Mouse (Mus musculus) c-Kit-positive CD71-positive TER-119-positive erythroid progenitor cells, embryonic 14.5 days (primary cell): ENCODE measurements around the gene Traf3.
A peak's percentile ranks its signal among the peaks of the same experiment; 100 is the strongest.

Experiments used
- DNase-seq: peaks from one replicate; pipeline ENCODE4 v3.0.0-alpha.2; 2013; ENCODE audit warnings: low spot score

Traf3 gene

DNA sequence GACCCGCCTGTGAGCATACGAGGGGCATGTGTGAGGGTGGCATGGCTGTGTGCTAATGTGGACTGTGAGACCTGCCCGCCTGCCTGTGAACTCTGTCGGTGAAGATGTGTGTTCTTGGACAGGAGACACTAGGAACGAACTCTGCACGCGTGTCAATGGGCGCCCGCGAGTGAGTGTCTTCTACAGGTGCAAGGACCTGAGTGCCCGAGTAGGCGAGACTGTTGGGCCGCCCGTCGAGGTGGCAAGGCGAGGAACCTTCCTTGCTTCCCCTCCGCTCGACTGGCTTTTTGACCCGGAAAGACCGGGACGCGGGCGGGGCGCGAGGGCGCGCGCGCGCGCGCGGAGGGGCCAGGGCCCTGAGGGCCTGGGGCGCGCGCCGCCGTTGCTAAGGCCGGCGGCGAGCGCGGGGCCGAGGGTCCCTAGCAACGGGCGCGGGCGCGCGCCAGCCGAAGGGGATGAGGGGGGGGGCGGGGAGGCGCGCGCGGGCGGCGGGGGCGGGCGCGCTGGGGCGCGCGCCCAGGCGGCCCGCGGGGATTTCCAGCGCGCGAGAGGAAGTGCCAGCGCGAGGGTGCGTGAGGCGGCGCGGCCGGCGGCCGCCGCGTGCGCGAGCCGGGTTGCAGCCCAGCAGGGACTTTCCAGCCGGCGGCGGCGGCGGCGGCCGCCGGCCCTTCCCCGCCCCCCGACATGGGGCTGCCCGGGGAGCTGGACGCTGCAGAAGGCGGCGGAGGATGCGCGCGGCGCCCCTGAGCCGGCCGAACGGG, at the start of gene Traf3:
Traf3 (plus strand) TSS at position 540 of the 761 bp plus-strand sequence.
- DNase-seq = peak; percentile 59

DNA sequence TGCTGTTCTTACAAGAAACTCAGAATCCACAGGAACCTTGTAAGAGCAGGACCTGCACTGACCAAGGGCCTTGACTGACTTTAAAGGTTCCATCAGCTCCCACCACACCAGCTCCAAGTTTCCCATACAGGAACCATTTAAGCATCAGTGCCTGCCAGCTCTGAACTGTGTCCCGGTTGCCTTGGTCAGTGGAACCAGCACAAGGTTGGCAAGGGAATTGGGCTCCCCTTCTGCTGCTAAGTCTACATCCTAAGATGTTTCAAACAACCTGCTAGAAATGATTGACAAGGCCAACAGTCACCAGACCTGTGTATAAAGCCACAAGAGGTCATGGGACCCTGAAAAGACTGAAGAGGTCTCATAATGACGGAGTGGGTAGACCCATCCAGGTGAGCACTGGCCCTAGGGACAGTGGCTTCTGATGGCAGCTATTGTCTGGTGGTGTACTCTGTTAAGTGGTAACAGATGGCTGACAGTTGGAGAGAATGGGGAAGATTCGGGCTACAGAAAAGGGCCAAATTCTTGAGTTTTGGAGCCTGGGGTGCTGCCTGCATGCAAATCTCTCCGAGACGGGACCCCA, 46.6 kb upstream of the Traf3 start:
- DNase-seq = no peak

DNA sequence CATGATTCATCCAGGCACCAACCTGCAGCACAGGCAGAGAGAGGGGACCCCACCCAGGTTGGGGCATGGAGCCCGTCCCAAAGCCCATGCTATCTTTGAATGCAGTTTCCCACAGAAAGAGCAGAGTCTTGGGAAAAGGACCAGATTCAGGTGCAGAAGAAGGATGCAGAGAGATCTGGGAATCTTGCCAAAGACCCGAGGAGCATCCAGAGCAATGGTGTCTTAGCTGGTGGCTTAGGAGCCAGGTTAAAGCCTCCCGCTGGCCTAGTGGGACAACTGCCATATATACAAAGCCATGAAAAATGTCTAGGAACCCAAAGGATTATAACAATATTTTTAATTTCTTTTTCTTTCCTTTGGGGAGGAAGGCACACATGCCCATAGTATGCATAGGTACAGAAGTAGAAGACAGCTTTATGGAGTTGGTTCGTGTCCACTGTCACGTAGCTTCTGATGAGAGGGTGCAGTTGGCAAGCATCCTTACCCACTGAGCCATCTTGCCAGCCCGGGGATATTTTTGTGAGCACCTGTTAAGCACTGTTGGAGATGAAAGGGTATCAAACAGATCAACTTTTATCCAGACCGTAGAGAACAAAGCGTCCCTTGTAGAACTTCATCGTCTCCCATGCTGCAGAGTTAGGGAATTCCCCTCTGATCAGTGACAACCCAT, 45.1 kb upstream of the Traf3 start:
- DNase-seq = no peak

DNA sequence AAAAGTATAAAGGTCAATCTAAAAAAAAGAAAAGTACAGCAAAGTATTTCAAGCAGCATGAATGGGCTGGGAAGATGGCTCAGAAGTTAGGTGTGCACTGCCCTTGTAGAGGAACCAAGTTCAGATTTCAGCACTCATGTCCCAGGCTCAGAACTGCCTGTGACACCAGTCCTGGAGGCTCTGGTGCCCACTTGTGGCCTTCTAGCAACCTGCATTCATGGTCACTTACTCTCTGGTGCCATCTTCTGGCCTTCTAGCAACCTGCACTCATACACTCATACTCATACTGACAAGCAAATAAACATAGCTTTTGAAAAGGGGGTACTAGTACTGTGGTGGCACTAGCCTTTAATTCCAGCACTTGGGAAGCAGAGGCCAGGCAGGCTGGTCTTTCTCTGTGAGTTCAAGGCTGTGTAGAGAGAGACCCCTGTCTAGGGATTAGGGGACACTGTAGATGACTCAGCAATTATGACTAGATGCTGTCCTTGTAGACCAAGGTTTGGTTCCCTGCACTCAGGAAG, 43.8 kb upstream of the Traf3 start:
- DNase-seq = peak; percentile 40

DNA sequence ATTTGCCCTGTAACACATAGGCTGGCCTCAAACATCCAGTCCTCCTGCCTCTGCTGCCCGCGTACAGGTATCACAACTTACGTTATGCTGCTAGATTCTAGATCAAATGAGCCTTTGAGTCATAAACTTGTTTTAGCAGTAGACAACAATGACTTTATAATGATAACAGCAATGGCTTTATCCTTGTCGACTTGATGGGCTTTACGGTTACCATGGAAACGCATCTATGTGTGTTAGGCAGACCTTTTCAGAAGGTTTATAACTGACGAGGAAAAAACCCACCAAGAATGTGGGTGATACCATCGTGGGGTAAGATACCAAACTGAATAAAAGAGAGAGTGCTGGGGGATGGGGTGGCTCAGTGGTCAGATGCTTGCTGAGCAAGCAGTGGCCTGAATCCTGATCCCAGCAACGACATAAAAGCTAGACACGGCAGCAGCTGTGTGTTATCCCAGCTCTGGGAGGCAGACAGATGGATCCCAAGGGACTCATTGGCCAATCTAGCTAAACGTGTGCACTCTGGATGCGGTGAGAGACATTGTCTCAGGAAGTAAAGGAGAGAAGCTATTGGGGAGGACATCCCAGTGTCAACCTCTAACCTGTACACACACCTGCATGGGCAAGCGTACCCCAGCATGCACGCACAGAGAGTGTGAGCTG, 41.4 kb upstream of the Traf3 start:
- DNase-seq = no peak

DNA sequence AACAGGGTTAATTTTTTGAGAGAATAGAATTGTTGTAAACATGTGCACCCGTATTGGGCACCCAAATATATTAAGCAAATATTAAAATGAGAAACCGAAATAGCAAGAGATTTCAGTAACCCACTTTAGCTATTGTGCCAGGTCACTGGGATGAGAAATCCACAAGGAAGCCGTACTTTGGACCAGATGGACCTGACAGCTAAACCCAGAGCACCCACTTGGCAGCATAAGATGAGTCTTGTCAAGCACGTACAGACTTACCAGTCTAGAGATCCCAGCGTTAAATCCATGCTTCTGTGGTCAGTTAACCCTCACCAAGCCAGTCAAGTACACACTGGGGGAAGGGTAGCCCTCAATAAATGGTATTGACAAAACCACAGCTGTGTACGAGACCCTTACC, 40.5 kb upstream of the Traf3 start:
- DNase-seq = no peak

DNA sequence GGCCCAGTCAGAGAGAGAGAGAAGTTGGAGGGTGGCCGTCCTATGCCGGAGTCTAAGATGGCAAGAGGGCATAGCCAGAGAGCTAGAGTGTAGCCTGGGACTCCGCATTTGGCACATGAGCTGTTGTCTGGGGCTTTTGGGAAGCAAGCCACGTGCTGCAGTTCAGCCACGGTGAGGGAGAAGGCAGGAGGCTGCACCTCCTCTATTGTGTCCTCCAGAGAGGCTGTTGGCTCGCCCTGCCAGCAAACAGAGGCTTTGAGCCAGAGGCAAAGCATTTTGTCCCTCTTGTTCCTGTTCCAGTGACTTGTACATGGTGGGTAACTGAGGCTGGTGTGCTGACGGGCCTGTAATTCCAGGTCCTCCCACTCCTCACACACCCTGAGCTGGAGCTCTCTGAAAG, 32.0 kb upstream of the Traf3 start:
- no peak for DNase-seq

DNA sequence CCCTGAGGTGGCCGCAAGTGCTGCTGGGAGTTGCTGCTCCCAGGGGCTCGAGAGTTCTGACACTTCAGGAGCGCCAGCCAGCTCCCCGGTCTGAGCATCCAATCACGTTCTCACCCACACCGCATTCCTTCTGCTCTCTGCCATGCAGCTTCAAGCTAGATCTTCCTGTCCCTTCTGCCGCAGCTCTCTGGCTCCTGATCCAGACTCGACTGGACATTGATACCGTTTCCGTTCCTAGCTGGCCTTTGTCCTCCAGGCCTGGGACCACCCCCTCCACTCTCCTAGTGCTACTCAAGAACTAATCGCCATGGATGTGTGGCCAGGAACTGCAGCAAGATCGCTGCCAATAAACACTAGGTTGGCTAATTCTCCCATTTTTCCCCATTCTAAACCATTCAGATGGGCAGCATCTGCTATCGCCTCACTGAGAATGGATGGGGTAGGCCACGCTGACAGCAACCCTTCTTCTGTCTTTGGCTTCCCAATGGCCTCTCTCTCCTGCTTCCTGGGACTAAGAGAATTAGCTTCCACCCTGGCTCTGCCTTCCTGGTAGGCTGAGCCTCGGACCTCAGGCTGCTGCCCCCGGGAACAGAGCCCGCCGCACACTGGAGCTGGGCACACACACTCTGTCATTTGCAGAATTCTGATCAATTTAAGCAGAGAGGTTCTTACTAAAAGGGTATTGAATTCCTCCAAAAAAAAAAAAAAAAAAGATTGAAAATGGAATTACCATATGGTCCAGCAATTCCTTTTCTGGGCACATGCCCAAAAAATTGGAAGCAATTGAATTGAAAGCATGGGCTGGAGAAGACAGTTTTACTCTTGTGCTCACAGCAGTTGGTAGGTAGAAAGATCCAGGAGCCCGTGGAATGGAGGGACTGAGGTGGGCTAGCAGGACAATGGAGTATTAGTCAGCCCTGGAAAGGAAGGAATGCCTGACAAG, 31.1 kb upstream of the Traf3 start:
- DNase-seq = no peak

DNA sequence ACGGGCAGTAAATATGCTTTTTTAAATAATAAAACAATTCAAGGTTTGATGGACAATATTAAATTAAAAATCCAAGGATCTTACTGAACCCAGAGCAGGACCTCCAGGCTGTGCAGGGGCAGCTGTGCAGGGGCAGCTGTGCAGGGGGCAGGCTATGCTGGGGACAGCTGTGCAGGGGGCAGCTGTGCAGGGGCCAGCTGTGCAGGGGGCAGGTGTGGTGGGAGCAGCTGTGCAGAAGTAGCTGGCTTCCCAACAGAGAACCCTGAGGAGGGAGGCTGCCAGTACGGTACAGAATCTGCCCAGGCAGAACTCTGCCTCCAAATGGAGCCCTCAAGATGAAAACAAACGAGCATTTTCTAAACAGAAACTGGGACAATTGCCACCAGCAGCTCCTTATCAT, 30.2 kb upstream of the Traf3 start:
- no peak for DNase-seq

DNA sequence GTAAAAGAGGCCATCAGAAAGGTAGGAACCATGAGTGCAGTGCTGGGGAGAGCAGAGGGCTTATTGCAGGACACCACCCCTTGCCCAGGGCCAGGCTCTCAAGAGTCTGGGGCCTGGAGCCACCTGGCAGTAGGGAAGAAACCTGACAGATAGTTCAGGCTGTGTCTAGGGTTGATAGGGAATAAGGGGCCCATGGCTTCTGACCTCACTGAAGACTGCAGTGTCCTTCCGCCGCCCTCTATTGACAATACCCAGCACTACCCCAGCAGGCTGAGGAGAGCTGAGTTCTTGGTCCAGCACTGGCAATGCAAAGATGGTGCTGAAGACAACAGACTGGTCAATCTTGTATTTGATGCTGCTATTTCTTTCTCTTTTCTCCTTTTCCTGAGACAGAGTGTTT, 29.1 kb upstream of the Traf3 start:
- DNase-seq = no peak

DNA sequence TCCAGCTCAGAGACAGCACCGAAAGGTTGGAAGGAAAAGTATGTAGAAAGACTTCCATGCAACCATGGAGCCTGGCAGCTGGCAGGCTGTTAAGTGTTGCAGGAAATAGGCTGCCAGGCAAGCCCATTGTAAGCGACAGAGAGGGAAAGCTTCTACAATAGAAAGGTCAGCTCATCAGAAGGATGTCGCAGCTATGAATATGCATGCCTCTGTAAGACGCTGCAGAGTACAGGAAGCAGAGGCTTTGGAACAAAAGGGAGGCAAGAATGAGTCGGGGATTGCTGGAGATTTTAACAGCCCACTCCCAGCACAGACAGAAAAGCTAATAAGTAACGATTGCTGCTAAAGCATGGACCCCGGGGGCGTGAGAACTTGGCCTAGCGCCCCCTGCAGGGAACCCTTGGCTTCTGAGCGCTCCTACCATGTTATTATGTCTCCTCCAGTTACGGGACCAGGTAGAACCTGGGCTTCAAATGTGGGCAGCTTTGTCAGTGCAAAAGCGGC, 23.1 kb upstream of the Traf3 start:
- DNase-seq = no peak

DNA sequence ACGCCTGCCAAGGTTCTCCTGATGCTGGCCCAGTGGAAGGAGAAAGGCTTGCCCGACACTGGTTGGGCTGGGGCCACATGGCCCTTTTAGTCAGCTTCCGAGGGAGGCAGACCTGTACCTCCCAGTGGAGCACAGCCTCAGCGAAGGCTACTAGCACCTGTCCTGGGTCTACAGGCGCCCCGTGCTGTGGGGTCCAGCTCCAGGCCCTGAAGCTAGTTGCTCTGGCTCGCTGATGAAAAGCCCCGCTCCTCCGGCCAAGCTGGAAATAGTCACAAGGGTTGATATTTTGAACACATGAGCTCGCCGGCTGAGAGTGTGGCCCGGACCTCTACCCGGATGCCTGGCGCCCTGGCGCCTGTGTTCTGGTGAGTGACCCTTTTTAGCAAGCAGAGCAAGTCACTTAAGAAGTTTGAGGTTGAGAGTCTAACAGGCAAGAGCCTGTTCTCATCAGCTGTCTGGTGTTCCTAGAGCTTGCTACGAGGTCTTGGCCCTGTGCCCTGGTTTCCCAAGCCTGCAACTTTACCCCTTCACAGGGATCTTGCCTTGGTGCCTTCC, 22.6 kb upstream of the Traf3 start:
- no peak for DNase-seq

DNA sequence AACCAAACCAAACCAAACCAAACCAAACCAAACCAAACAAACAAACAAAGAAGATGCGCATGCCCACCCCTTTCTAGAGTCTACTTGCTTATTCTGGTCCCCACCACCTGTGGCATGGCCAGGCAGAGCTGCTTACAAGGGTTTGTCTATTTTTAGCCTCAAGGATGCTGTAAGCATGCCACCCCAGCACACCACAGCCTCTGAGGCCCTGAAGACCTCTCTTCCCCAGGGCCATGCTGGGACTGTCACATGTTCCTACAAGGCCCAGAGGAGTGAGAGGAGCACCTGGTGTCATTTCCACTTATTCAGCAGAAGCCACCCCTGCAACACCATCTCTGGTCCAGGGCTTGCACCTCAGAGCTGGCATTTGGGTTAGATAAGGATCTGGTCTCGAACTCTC, 21.6 kb upstream of the Traf3 start:
- DNase-seq = no peak

DNA sequence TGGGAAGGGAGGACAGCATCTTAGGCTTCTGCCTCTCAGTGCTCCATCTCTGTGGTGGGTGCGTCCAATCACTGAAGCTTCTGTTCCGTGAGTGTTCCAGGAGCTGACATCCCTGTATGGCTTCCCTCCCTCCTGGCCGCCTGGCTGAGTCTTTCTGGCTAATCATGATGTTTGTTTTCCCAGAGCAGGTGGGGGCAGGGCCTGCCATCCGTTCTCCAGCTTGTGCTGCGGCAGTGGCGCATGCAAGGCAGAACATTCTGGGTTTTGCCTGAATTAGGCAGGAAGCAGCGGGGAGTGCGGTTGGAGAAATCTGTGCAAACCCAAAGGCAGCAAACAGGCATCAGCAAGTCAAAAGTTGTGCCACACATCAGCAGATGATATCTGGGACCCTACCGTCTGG, 20.9 kb upstream of the Traf3 start:
- no peak for DNase-seq

DNA sequence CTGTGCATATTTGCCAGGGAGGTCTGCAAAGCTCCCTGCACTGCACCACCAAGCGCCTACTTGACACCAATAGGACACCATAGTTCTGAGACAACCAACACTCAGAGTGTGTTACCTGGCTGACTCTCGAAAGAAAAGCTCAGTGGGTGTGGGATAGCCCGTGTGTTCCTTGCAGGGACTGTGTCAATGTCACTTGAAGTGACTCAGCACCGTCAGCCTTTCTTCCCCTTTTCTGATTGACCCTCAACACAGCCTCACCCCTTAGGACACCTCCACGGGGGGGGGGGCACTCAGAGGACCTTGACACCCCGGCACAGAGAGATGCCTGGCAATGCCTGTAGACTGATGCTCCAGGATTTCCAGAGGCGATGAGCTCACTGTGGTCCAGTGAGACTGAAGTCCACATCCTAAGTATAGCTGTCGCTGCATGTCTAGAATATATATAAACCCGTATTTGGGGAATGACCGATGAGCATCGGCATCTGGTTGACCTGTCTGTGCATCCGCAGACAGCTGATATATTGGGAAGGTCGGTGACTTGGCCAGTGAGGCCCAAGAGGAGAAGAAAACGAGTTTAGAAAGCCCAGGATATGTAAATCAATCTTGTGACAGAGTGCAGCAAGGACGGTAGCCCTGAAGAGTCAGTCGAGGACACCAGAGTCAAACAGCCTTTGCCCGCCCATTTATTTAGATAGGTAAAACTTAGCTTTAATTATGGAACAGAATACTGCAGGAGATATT, 16.5 kb upstream of the Traf3 start:
- DNase-seq = no peak

DNA sequence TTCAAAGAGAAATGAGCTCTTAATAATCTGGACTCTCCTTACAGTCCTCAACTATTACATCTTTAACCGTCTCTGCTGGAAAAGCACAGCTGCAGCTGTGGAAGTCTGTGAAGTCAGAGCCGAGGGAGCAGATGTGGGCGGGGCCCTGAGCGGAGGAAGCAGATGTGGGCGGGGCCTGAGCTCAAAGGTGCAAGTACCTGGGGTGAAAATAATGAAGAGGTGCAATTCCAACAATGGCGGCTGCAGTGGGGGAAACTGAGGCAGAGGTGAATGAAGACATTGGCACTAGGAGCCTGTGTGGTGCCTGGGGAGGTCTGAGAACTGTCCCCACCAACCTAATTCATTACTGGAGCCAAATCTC, 16.0 kb upstream of the Traf3 start:
- peak; percentile 51 for DNase-seq

DNA sequence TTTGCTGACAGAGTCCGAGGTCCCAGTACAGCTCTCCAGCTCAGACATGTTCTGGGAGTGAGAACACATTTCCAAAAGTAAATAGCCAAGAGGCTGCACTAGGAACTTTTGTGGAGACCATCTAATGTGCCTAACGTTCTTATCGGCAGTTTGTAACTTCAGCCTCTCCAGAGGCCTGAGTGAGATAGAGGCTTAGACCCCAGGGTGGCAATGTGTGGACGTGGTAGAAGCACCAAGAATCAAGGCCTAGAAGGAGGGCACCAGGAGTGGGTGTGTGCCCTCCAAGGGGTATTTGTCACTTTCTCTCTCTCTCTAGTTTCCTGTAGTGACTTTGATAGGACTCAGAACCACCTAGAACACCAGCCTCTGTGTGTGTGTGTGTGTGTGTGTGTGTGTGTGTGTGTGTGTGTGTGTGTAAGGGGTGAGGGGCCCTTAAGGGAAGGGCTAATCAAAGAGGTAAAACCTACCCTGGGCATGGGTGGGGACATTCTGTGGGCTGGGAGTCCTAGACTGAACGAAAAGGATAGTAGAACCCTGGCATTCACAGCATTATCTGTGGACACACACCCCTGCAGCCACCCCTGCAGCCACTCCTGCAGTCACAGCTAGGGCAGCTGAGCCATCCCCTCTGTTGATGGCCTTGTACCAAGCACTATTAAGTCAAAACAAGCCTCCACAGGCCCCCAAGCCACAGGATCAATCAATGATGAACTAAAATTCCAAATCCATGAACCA, 14.6 kb upstream of the Traf3 start:
- DNase-seq = no peak

DNA sequence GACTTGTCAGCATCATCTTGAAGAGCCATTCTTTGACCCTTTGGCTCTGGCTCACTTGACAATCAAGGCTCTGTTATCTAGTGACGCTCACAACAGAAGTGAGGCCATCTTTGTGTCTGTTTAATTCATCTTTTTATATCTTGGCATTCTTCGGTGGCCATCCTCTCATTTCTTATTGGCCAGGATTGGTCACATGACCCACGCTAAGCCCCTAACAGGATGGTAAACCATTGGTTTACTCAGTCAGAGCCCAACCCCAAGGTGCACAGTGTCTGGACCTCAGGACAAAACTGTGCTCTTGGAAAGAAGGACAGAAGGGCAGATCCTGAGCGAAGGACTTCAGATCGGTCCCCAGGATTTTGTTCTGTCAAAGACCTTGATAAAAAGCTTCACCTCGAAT, 13.6 kb upstream of the Traf3 start:
- no peak for DNase-seq

DNA sequence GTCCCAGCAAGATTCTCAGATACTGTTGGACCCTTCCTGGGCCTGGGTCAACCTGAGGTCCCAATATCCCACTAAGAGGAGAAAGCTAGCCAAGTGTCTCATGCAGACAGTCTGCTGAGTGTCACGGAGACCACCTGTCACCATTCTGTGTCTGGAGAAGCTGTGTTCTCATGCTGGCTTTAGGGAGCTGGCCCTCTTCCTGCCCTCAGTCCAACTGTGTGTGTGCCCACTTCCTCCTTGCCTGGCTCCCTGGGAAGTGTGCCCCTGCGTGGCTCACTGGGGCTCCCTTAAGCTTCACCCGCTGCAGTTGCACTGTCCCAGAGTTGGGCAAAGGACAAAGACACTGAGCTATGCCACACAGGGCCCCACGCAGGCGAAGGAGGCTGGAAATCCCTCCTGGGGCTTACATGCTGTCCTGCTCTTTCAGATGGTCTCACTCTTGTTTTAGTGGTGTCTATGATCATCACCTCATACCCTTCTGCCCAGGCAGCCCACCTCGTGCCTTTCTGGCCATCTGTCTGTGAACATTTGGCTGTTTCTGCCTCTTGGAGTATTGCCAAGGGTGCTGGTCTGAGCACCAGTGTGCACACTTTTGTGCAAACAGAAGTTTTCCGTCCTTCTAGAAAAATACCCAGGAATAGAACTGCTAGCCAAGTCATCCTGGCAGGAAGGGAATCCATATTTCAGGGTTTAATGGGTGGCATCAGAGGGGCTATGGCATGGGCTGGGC, 13.0 kb upstream of the Traf3 start:
- no peak for DNase-seq
